Mouse (Mus musculus): ENCODE results near the gene Ccdc93.

DNA sequence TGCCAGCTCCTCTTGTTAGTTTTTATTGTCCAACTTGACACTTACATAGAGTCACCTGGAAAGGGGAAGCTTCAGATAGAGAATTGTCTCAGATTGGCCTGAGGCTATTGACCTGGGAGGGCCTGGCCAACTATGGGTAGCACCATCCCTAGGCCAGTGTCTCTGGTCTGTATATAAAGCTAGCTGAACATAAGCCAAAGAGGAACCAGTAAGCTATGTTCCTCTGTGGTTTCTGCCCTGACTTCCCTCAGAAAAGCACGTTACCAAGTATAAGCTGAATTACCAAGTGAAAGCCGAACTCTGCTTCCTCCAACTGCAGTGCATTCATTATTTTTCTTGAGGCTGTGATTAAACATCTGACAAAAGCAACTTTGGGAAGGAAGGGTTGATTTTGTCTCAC, 77.9 kb downstream of the Ccdc93 start:
- TF ChIP-seq CTCF (conservative IDR thresholded peaks at IDR 0.05; ENCODE audit: insufficient read depth, insufficient read length, low read depth, low read length) (no peak), POLR2A (IDR thresholded peaks at IDR 0.05; ENCODE audit: low read depth, low read length) (no peak)

Data from kidney, adult 2 months (tissue).